Mouse (Mus musculus): ENCODE measurements at regions not wholly inside any gene's neighbourhood (a gene's known extent, or its start where the extent isn't known, plus 50 kb on each side); places are given as distances from the start of the nearest gene placed in this dataset.

- TF ChIP-seq POLR2A (IDR thresholded peaks at IDR 0.05; ENCODE audit: low read depth, low read length) = no peak
- TF ChIP-seq CTCF (IDR thresholded peaks at IDR 0.05; ENCODE audit: borderline replicate concordance, insufficient read depth, low read length) = no peak
Observed at GRCm38 (mm10) chr9:115401405-115402151, 91.4 kb upstream of the Stt3b start.

Data from embryonic fibroblast, embryonic 13.5 days (primary cell).